Mouse (Mus musculus) T-helper 1 cell (primary cell): Measurements from ENCODE around the gene Frs3.

ENCODE experiments used
- in situ Hi-C: fragments of 300-600 bp; cut with MboI, MseI; formaldehyde crosslinking; loops from one replicate; pipeline ENCODE4 v1.15.1; 2025; ENCODE audit warnings: high pct_unique_total_duplicates

Frs3 gene

DNA sequence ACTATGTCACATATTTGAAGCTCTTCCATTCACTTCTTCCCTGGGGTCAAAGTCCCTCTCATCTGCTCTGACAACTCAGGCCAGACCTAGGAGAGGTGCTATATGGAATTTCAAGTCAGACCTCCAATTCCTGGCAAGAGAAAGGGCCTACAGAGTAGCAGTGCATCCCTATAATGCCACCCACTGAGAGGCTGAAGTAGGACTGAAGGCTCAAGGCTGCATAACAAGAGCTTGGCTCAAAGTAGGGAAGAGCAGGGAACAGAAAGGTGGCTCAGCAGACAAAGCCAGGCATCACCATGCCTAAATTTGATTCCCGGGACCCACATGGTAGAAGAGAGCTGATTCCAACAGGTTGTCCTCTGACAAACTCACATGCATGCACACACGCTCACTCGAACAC lies 2.8 kb downstream of the Frs3 start:
- in situ Hi-C loops: no loop called here

DNA sequence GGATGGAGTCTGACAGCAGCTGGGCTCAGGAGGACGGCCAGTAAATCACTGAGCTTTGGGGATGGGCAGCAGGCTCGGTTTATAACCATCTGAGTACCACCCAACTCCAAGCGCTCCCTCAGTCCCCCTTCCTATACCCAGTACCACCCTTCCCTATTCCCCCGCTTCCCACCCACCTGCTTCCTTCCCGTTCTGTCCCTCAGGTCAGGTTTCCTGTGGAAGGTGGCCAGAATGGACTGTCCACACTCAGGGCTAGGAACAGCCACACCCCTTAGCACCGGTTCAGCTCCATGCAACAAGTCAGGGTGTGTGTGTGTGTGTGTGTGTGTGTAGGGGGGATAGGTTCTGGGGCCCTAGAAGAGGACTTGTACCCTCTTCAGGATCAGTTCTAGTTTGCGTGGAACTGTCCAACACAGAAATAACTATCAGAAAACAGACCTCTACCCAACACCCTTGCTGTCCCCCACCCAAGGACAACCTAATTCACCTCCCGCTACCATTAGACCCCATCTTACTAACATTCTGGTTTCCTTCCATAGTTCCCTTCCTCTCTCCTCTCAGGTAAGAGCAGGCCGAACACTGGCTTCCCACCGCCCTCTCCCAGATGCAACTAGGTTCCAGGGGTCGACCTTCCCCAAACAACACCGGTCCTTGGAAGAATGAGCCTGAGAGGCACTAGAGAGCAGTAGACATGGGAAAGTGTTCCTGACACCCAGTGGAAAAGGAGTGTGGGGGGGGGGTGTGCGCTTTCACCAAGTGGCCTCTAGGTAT lies 5.0 kb downstream of the Frs3 start:
- in situ Hi-C loops: no loop called here

DNA sequence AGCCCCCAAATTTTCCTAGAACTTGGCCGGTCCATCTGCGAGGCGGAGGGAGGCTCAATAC lies 5.4 kb downstream of the Frs3 start, which contains the start of gene Gm21981:
Gm21981 (minus strand) TSS at position 14 of the 61 bp plus-strand sequence.
- in situ Hi-C loops: no loop called here

DNA sequence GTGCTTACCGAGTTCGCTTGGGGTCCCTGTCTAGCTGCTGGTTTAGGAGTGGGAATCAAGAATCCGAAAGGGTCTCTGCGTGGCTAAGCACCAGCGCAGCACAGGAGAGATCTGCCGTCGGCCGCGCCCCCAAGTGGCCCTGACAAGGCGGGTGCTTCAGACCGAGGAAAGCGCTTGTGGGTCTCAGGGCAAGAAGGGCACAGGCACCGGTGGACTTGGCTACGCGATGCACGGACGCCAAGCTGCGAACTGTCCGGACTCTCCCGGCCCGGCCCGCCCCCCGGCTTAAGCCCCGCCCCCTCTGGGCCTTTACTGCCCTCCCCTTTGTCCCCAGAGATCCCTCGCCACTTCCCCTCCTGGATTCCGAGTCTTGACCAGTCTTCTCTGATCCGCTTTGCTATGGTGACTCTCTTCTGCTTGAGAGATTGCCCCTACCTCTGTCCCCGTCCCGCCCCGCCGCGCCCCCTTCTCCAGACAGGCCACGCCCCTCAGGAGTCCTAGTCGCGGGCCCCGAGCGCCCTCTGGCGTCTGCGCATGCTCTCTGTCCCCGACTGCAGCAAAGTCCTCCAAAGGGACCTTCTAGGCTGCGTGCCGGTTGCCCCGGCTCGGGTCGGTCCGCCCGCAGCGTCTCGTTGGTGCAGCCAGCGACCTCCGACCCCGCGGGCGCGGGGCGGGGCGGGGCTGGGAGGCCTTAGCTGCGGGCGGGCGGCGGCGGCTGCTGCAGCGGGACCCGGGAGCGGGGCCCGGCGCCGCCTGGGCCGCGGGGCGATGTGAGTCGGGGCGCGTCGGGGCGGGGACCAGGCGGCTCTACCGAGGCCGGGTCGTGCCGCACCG lies 5.9 kb downstream of the Frs3 start, which contains the start of gene Prickle4:
Prickle4 (minus strand) TSS at position 234 of the 834 bp plus-strand sequence.
- in situ Hi-C loops: no loop called here

DNA sequence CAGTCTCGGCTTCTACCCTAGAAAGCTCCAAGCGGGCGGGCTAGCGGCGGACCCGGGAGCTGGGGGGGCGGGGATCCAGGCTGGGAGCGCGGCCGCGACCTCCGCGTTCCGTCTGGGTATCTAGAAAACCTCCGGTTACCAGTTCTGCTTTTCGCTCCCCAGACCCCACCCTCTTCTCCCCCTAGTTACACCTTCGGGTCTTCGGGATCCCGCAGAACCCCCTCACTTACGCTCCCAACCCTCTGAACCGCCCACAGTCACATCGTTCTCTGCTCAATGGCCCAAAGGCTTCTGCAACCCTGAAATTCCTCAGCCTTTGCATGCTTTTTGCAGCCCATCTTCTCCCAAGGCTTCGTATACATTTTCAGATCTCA lies 6.5 kb downstream of the Frs3 start:
- in situ Hi-C loops: no loop called here

DNA sequence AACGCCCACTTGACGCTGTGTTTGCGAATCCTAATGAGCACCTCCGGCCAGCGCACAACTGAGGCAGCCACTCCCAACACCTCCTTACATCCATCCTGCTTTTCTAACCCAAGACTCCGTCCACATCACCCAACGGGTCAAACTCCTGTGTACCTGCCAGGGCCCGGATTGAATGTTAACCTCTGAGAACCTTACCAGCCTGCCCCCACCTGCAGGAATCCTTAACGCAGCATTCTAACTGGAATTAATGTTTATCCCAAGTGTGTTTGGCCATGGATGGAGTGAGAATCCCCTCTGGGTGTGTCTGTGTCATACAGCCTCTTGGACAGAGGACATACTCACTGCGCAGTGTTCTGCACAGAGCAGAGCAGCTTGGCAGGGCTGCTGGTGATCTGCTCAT lies 9.3 kb downstream of the Frs3 start:
- in situ Hi-C loops: no loop called here

DNA sequence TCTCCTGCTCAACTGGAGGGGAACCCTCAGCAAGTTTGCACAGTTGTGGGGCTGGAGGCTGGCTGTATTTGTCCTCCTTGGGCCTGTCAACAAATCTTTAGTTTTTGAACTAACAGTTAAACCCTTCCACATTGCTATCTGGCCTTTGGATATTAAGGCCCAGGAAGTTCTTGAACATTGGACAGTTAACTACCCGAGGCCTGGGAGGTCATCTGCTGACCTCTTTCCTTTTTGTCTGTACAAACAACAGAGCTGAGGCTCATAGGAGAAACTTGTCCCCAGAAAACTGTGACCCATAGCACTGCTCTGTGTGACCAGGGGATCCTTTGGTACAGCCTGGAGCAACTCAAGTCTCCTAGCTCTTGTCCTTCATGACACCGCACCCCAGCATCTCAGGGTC lies 10.2 kb downstream of the Frs3 start:
- in situ Hi-C loops: no loop called here

DNA sequence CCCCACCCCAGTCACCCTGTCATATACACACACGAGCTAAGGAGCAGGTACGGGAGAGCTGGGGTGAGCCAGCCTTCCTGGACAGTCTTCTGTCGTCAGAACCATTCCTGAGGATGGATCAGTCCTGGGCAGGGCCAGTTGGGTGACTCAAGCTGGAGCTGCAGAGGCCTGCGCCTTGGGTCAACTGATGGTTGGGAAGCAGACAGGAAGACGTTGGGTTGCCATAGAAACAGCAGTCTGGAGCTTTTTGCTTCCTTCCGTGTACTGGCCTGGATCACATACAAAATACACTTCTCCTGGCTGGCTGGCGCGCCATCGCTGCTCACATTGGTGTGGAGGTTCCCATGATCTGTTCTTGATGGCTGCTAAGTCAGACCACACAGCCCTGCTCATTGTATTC lies 13.0 kb downstream of the Frs3 start:
- in situ Hi-C loops: no loop called here

DNA sequence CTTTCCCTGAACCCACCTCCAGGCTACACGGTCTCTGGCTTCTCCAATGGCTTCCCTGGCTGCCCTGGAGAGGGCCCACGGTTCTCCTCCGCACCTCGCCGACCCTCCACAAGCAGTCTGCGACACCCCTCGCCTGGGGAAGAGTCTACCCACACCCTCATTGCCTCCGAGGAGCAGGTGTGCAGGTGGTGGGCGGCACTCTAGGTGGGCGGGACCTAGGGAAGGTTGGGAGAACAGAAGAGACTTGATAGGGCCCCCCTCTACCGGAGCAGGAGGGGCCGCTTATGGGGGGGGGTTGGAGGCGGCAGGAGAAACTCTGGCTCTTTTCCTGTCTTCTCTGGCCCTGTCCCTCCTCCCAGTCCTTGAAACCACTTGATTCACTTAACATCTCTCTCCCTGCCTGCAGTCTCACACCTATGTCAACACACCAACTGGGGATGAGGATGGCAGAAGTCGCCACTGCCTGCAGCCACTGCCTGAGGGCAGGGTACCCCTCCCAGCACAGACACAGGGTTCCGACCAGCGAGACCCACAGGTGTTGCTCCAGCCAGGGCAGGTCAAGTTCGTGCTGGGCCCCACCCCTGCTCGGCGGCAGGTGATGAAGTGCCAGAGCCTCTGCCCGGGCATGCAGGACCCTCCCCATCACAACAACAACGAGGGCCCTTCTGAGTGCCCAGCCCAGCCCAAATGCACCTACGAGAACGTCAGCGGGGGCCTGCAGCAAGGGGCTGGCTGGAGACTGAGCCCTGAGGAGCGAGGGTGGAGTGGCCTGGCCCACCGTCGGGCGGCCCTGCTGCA lies 13.9 kb downstream of the Frs3 start:
- in situ Hi-C loops: no loop called here

DNA sequence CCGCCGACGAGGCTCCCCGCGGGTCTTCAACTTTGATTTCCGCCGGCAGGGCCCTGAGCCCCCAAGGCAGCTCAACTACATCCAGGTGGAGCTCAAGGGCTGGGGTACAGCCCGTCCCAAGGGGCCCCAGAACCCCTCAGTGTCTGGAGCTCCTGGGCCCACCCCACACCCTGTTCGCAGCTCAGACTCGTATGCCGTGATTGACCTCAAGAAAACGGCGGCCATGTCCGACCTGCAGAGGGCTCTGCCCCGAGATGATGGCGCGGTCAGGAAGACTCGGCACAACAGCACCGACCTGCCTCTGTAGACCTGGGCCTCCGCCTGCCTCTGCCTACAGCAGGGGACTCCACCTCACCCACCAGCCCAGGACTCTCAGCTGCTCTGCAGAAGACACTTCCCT lies 14.7 kb downstream of the Frs3 start:
- in situ Hi-C loops: no loop called here

DNA sequence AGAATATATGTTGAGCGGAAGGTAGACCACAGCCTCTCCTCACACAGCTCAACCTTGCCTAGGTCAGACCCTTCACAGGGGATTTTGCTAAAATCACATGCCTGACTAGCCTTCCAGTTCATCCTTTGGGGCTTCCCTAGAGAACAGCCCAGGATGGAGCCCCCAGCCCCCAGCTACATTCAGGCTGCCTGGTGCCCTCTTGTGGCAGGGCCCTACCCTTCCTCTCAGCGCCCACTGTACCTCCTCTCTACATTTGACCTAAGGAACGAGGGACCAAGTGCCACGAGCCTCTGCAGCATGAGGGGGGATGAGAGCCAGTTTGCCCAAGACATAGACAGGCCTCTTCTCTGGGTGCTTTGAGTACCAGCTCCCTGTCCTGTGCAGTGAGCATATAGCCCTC lies 15.9 kb downstream of the Frs3 start:
- in situ Hi-C loops: no loop called here

DNA sequence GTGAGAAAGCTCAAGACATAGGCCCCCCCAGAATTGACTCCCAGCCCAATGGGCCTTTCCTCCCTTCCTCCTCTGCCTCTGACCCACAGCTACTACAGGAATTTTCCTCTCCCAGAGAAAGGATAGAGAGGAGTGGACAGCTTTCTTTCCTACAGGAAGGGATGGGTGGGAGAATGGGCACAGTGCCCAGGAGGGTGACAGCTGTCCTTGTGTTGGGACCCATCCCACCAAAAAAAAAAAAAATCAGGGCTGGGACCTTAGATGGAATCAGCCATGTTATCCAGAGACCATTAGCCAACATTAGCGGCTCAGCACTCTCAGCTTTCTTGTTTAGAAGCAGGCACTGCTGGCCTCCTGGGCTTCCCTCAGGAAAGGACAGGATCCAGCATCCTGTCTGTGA lies 17.4 kb downstream of the Frs3 start:
- in situ Hi-C loops: no loop called here

DNA sequence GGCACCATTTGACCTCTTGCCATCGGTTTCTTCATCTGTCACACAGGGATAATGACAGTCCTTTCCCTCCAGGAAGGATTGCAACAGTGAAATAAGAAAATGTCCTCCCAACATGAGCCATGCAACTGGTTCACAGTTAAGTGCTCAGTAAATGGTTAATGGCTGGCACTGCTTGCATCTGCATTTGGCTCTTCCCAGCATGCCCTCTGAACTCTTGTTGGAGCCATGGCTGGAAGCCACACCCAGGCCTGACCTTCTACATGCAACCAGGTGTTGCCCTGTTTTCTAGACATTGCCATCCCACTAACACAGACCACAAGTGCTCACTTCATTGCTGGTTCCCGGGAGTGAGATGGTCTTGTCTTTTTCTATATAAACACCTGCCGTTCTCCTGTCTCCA lies 19.1 kb downstream of the Frs3 start:
- in situ Hi-C loops: no loop called here

DNA sequence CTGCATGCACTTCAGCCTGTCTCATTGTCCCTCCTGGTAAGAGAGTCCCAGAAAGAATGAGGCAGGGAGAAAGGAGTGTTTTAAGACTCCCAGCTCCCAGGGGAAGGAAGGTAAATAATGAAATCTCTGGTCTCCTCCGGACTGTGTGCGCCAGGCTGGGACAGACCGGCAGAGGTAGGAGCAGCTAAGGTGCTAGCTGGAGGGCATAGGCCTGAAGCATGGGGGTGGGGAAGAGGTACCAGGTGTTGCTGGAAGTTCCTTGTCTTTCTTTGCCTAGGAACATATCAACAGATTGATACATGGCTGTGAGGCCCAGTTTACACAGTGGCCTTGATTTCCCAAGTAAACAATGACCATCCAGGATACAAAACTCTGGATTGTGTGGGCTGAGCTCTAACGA lies 20.1 kb downstream of the Frs3 start:
- in situ Hi-C loops: no loop called here

DNA sequence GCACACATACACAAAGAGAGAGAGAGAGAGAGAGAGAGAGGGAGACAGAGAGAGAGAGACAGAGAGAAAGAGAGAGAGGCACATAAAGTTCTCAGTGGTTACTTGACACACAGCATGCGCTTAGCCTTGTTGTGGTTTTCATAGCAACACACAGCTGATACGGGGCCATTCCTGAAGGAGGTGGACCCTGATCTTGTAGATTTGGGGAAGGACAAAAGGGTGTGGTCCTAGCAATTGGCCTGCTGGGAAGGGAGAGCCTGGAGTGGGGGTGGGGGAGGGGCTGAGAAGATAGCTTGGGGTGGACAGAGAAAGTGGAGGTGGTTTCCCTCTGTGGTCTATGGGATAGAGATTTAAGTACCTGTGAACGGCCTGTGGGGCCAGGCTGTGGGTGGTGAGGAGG lies 21.2 kb downstream of the Frs3 start:
- in situ Hi-C loops: no loop called here

DNA sequence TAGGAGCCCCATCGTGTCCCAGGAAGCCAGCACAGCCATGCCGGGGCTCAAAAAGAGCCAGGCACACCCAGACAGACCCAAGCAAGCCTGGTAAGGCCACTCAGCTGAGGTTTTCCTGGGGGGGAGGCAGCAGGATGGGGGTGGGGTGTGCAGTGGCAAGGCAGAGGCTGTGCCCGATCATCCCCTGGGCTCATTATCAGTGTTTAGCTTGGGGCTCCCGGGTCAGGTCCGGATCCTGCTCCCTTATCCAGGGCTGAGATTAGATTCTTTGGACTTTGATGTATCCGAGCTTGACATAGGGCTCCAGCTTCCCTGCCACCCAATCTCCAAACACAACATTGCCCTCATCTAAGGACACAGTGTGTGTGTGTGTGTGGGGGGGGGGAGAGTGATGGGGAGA lies 23.1 kb downstream of the Frs3 start:
- in situ Hi-C loops: no loop called here

DNA sequence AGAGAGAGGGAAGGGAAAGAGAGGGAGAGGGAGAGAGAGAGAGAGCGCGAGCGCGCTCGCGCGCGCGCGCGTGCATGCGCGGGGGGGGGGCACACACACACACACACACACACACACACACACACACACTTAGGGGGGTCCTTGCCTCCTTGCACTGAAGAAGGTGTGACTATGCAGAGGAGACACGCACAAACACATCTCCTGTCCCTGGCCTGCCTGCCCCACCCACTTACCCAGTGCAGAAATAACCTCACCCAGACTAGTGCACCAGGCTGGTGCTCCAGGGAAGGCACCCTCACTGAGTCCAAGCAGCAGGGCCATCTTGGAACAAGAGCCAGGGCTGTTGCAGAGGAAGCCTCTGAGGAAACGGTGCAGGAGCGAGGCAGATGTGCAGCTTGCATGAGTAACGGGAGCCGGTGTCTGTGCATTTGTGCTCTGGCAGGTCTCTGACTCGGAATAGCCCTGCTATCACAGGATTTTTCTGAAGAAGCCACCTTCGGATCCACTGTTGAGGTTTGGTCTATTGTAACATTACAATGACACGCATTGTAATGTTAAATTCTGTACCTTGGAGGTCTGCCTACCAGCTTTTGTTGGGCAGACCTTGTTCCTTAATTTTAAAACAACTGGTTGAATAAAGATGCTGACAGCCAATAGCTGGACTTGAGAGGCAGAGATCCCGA lies 24.2 kb downstream of the Frs3 start:
- in situ Hi-C loops: no loop called here

DNA sequence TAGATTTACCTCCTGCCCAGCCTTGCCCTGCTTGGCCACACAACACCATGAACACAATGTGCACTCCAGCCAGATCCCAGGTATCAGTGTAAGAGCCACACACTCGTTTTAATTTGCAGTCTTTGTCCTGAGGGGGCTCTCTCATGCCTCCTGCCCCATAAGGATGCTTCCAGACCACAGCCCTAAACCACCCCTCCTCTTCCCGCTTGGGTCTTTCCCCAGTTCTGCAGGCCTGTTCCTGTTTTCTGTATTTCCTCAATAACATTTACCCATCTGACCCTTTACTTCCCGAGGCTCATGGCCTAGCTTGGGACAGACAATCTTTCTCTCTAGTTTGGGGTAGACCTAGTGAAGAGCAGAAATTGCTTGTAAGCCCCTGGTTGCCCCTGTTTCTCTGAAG lies 26.2 kb downstream of the Frs3 start:
- in situ Hi-C loops: no loop called here

DNA sequence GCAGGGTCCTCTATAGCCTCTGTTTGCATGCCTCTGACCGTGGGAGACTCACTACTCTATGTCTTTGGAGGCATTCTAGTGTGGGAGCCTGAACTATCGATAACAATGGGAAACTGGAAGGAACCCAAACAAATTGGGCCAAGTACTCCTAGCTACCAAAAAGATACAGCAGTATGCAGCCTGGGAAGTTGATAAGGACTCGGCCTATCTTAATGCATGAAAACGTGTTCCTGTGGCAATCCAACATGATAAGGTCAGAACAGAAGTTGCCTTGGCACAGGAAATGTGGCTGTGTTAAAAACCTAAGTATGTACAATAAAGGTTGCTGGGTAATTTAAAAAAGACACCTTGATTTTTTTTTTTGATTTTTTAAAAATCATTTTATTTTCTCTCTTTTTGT lies 32.4 kb downstream of the Frs3 start:
- in situ Hi-C loops: no loop called here

DNA sequence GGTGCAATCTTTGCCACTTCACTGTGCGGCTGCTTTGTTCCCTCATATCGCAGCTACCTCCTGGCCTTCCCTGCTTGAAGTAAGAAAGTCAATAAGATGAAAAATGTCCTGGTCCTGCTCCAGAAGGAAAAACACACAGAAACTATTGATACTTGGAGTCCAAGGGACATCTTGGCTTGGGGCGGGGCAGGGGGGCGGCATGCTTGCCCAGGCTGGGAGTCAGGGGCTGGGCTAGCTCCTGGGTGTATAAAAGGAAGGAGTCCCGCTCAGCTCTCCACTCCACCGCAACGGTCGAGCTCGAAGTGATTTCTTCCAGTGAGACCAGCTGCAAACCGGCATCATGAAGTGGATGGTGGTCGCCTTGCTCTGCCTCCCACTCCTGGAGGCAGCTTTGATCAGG lies 37.7 kb downstream of the Frs3 start, which contains the start of gene Pgc:
Pgc (plus strand) TSS at position 277 of the 400 bp plus-strand sequence.
- in situ Hi-C loops: no loop called here

DNA sequence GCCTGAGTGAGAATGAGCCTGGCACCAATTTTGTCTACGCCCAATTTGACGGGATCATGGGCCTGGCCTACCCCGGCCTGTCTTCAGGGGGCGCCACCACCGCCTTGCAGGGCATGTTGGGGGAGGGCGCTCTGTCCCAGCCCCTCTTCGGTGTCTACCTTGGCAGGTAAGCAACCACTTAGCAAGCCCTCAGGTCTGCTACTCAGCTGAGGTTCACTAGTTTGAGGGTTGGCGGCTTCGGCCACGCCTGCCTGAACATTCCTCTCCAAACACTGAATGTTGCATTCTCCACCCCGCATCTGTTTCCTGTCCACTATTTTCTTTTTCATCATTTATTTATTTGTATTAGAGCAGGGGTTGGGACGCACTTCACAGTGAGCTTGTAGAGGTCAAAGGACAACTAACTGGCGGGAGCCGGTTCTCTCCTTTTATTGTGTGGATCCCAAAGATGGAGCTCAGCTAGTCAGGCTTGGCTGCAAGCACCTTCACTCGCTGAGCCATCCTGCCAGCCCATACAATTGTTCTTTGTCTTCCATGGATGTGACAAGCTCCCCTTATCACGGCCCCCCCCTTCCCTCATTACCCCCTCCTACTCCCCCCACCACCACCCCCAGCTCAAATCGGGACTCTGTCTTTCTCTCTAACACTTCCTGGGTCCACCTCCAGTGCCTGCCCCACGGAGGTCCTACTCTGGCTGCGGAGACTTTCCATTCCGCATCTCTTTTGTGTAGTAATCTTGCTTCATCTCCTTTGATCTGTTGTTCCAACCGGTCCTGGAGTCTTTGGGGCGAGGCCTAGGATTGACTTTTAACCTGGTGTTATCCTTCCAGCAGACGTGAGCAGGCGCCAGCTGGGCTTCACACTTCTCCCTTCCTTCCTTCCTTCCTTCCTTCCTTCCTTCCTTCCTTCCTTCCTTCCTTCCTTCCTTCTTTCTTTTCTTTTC lies 42.1 kb downstream of the Frs3 start:
- in situ Hi-C loops: no loop called here
